Mouse (Mus musculus): Measurements from ENCODE around the gene Gm20929. TPM values are rescaled to one million over a fixed set of nuclear protein-coding genes. Genes with fewer than 3 reads are reported as not detected.
"Not testable (repeated sequence)": the region's sequence is repeated elsewhere in the genome, so short reads cannot be mapped to it uniquely, and the experiment has no call there.

Gm20929 gene
- not detected in 2 replicates for total RNA-seq (2012; rRNA removed)

GRCm38 (mm10) chrY:53843649-53844048, at the start of gene Gm20929:
TSS of gene Gm20929 (plus strand) at chrY:53843949.
- H3K9ac ChIP-seq (ENCODE audit: insufficient read depth, low read depth, low read length, poor library complexity, severe bottlenecking); H3K4me3 ChIP-seq (ENCODE audit: insufficient read depth in 1 of 2, low read depth in 1 of 2, low read length in 2 of 2, poor library complexity in 1 of 2, severe bottlenecking in 1 of 2); H3K36me3 ChIP-seq (ENCODE audit: control insufficient read depth, insufficient read depth, low read length, poor library complexity, severe bottlenecking); H3K4me1 ChIP-seq (ENCODE audit: control insufficient read depth in 2 of 2, insufficient read depth in 2 of 2, low read length in 2 of 2, poor library complexity in 1 of 2); H3K9me3 ChIP-seq (ENCODE audit: control insufficient read depth, insufficient read depth, low read depth, low read length); H3K27ac ChIP-seq (ENCODE audit: insufficient read depth, low read depth, low read length, poor library complexity, severe bottlenecking); in situ Hi-C loops (cut with MboI; ENCODE audit: low sequenced_read_pairs in 2 of 2, unreplicated experiment in 2 of 2); DNase-seq (ENCODE audit: low read depth, low spot score): not testable (repeated sequence)

Data from ES-E14 (cell line).